Mouse (Mus musculus) CH12.LX (cell line): ENCODE measurements at regions not wholly inside any gene's neighbourhood (a gene's known extent, or its start where the extent isn't known, plus 50 kb on each side); places are given as distances from the start of the nearest gene placed in this dataset.

Experiments
- CTCF ChIP-seq, 2 experiments: IDR thresholded peaks in 1 of 2; conservative IDR thresholded peaks in 1 of 2; 2 replicates each; pipeline ENCODE4 v1.5.1; 2011 to 2012; ENCODE audit warnings: low read depth in 2 of 2, low read length in 2 of 2, improper control_type of control experiment in 1 of 2, inconsistent platforms in 1 of 2, mild to moderate bottlenecking in 1 of 2, moderate library complexity in 1 of 2
- ELF1 ChIP-seq: IDR thresholded peaks from 2 replicates; pipeline ENCODE4 v1.6.1; 2014; ENCODE audit warnings: low read depth, mild to moderate bottlenecking, inconsistent platforms, low read length, improper control_type of control experiment
- EP300 ChIP-seq: IDR thresholded peaks from 2 replicates; pipeline ENCODE4 v1.6.1; 2011; ENCODE audit warnings: low read length, improper control_type of control experiment
- POLR2AphosphoS2 ChIP-seq: IDR thresholded peaks from 2 replicates; pipeline ENCODE4 v1.6.1; 2011; ENCODE audit warnings: low read depth, low read length, improper control_type of control experiment

GRCm38 (mm10) chr5:35332001-35332400, 53.9 kb downstream of the Adra2c start:
- TF ChIP-seq CTCF (conservative IDR thresholded peaks at IDR 0.05 in 1 of 2, IDR thresholded peaks at IDR 0.05 in 1 of 2; ENCODE audit: low read depth in 2 of 2, low read length in 2 of 2) (no peak), EP300 (no peak), ELF1 (no peak), POLR2AphosphoS2 (no peak)
